Mouse (Mus musculus): ENCODE results near the gene Fam166b. TPM values are rescaled to one million over a fixed set of nuclear protein-coding genes. Genes with fewer than 3 reads are reported as not detected.

Gene Fam166b
- total RNA-seq, 2 experiments from 2014 or later, result not detected

DNA sequence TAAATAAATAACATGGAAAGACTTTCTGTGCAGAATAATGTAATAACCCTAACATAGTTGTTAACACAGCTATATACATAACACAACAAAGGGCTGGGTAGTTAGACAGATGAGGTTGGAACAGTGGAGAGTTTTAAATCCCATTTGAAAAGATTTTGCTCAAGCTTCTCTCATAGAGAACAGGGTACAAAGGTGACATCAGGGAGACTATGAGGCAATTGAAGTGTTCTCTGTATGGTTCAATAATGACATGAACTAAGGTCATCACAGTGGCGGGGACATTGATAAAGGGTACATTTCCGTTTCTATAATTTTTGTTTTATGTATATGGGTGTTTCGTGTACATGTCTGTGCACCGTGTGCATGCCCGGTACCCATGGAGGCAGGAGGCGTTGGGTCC lies 49.3 kb downstream of the Fam166b start:
- no peak for DNase-seq

Other genes starting within 250 kb of the Fam166b start
- under 1 TPM; 0.05 to 0.11 TPM for gene Atp8b5, start 162.0 kb downstream of the Fam166b start, total RNA-seq (2021)
- gene Rusc2, start 47.2 kb downstream of the Fam166b start, total RNA-seq (2021), result 10 to 100 TPM; 30.3 to 33.9 TPM
- gene Tesk1, start 12.8 kb upstream of the Fam166b start, total RNA-seq (2021), result 10 to 100 TPM; 28.0 to 34.7 TPM
- gene Cd72, start 25.5 kb upstream of the Fam166b start, total RNA-seq (2021), result under 1 TPM in 1 of 2 experiments, not detected in 1; 0.61 TPM
- not detected for gene Sit1, start 54.6 kb upstream of the Fam166b start, total RNA-seq (2021)
- 10 to 100 TPM; 23.4 to 24.1 TPM for gene Ccdc107, start 63.8 kb upstream of the Fam166b start, total RNA-seq (2021)
- 1 to 10 TPM; 2.8 to 3.8 TPM for gene Arhgef39, start 70.6 kb upstream of the Fam166b start, total RNA-seq (2021)
- gene Car9, start 77.8 kb upstream of the Fam166b start, total RNA-seq (2021), result 1 to 10 TPM; 2.8 TPM
- gene Tpm2, start 94.6 kb upstream of the Fam166b start, total RNA-seq (2021), result 1,000 to 10,000 TPM; 8,012 to 8,431 TPM
- gene Creb3, start 133.2 kb upstream of the Fam166b start, total RNA-seq (2021), result 10 to 100 TPM; 39.6 to 45.0 TPM
- gene Tln1, start 133.6 kb upstream of the Fam166b start, total RNA-seq (2021), result 100 to 1,000 TPM in 1 of 2 experiments, 10 to 100 TPM in 1; 84.9 to 112 TPM
- gene Rgp1, start 149.6 kb upstream of the Fam166b start, total RNA-seq (2021), result 10 to 100 TPM; 22.9 to 30.4 TPM
- gene Gba2, start 149.7 kb upstream of the Fam166b start, total RNA-seq (2021), result 1 to 10 TPM; 6.7 to 9.1 TPM
- under 1 TPM; 0.33 to 0.38 TPM for gene Msmp, start 155.4 kb upstream of the Fam166b start, total RNA-seq (2021)
- gene Npr2, start 202.8 kb upstream of the Fam166b start, total RNA-seq (2021), result 10 to 100 TPM; 30.7 to 39.5 TPM
- gene Spag8, start 224.5 kb upstream of the Fam166b start, total RNA-seq (2021), result under 1 TPM in 1 of 2 experiments, not detected in 1; 0.38 TPM
- gene Hint2, start 227.3 kb upstream of the Fam166b start, total RNA-seq (2021), result 10 to 100 TPM; 51.3 to 57.6 TPM
- gene Tmem8b, start 239.8 kb upstream of the Fam166b start, total RNA-seq (2021), result 10 to 100 TPM in 1 of 2 experiments, 1 to 10 TPM in 1; 9.1 to 10.8 TPM
- under 1 TPM; 0.18 to 0.26 TPM for gene Fam221b, start 240.0 kb upstream of the Fam166b start, total RNA-seq (2021)